Mouse (Mus musculus) heart, postnatal 0 days (tissue): ENCODE measurements around the gene Syt5.

Source experiments
- CTCF ChIP-seq: IDR thresholded peaks from 2 replicates; pipeline ENCODE4 v1.5.1; 2016; ENCODE audit warnings: antibody characterized with exemption, control low read depth, low read depth
- EP300 ChIP-seq: IDR thresholded peaks from 2 replicates; pipeline ENCODE4 v1.6.1; 2016; ENCODE audit warnings: antibody characterized with exemption, low read depth

DNA sequence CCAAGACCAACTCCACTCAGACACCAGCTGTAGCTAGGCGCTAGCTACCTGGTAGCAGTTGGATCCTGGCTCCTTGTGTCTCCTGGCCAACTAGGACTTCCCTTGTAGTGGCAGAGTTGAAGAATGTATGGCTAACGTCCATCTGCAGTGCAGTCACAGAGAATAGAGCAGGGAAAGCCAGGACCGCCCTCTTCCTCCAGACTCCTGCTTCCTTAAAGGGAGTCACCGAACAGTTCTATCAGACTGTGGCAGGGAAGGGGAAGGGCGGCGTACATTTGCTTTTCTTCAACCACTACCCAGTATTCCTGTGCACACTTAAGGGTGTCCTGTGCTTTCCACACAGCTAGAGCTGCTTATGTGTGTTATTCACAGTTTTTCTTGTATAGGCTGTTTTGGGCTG lies 56.0 kb downstream of the Syt5 start:
- TF ChIP-seq CTCF (no peak), EP300 (no peak)
